Mouse (Mus musculus) hindbrain, embryonic 11.5 days (tissue): Measurements from ENCODE around the gene Mapt. TPM values are rescaled to one million over a fixed set of nuclear protein-coding genes. Genes with fewer than 3 reads are reported as not detected.
A peak's percentile ranks its signal among the peaks of the same experiment; 100 is the strongest.
"Not testable (repeated sequence)": the region's sequence is repeated elsewhere in the genome, so short reads cannot be mapped to it uniquely, and the experiment has no call there.

Experiments
- ATAC-seq: fragments of 200-750 bp; cut with Nextera tagmentation; 2 replicates; pipeline ENCODE4 v1.8.0; 2017; ENCODE audit warnings: mild to moderate bottlenecking, moderate TSS enrichment, moderate library complexity; ENCODE audit not compliant: low FRiP score
- DNase-seq: peaks from one replicate; pipeline ENCODE4 v3.0.0-alpha.2; 2015; ENCODE audit warnings: low spot score
- H3K27ac ChIP-seq: fragments of 300-500 bp; sonication (generic); 2 replicates; pipeline ENCODE4 v1.5.1; 2014; ENCODE audit warnings: mild to moderate bottlenecking, low read depth, low read length
- H3K27me3 ChIP-seq: fragments of 300-500 bp; sonication (generic); 2 replicates; pipeline ENCODE4 v1.6.1; 2014; ENCODE audit warnings: mild to moderate bottlenecking, low read length, moderate library complexity, mixed read lengths; ENCODE audit not compliant: control insufficient read depth, insufficient read depth
- H3K36me3 ChIP-seq: fragments of 300-500 bp; sonication (generic); 2 replicates; pipeline ENCODE4 v1.6.1; 2014; ENCODE audit warnings: mild to moderate bottlenecking, low read length, moderate library complexity, mixed read lengths; ENCODE audit not compliant: control insufficient read depth, insufficient read depth
- H3K4me1 ChIP-seq: fragments of 300-500 bp; sonication (generic); replicated peaks from 2 replicates; pipeline ENCODE4 v1.6.1; 2014; ENCODE audit warnings: low read length, mixed read lengths; ENCODE audit not compliant: control insufficient read depth, insufficient read depth
- H3K4me2 ChIP-seq: fragments of 300-500 bp; sonication (generic); replicated peaks from 2 replicates; pipeline ENCODE4 v1.6.1; 2014; ENCODE audit warnings: mild to moderate bottlenecking, low read depth, low read length
- H3K4me3 ChIP-seq: fragments of 300-500 bp; sonication (generic); 2 replicates; pipeline ENCODE4 v1.5.1; 2014; ENCODE audit warnings: low read depth, low read length
- H3K9ac ChIP-seq: fragments of 300-500 bp; sonication (generic); 2 replicates; pipeline ENCODE4 v1.6.1; 2014; ENCODE audit warnings: low read depth, low read length
- H3K9me3 ChIP-seq: fragments of 300-500 bp; sonication (generic); 2 replicates; pipeline ENCODE4 v1.6.1; 2016; ENCODE audit warnings: low read length; ENCODE audit not compliant: control insufficient read depth
- WGBS: fragments of 180-500 bp; shearing (Covaris S2); extraction: QIAGEN DNeasy Blood & Tissue Kit; methylation state at CpG from one replicate; pipeline ENCODE4 v1.1.7; 2014; 5-methylcytosine and 5-hydroxymethylcytosine counted together
- polyA plus RNA-seq: library from polyadenylated mRNA; unstranded; fragments of >200 nt; fragmentation: Nextera tagmentation; extraction: Ambion mirVana; gene quantifications from 2 replicates; pipeline ENCODE4 v1.2.1, GENCODE M21; 2014

Mapt gene
- polyA plus RNA-seq, 1 experiment from 2014 or later: 94.9 TPM

DNA sequence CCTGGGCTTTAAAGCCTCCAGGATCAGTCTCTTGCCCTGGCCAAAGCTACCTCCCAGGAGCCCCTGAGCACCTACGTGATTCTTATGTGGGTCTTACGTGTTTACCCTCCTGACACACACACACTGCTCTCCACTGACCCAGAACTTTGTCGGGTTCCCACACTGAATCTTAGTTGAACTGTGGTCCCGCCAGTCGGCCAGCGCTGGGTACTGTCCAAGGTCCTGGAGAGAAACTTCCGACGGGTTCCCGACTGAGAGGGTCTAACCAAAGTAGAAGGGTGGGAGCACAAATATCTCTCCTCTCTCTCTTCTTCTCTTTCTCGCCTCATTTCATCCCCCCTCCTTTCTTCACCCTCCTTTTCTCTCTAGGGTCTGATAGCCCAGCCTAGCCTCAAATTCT is 33.3 kb upstream of the Mapt start:
- 7% methylated on average over 10 of the region's 10 CpGs for WGBS
- DNase-seq: peak; percentile 55
- no peaks in the 10 kb centered on the region for H3K9me3 ChIP-seq
- H3K36me3 ChIP-seq: no peaks in the 10 kb centered on the region
- no peak overlapping the region for H3K4me3 ChIP-seq
- no peaks in the 10 kb centered on the region for H3K4me1 ChIP-seq
- no peak for ATAC-seq
- H3K27ac ChIP-seq: no peak overlapping the region
- no peak overlapping the region for H3K4me2 ChIP-seq
- no peaks in the 10 kb centered on the region for H3K27me3 ChIP-seq
- no peak overlapping the region for H3K9ac ChIP-seq

DNA sequence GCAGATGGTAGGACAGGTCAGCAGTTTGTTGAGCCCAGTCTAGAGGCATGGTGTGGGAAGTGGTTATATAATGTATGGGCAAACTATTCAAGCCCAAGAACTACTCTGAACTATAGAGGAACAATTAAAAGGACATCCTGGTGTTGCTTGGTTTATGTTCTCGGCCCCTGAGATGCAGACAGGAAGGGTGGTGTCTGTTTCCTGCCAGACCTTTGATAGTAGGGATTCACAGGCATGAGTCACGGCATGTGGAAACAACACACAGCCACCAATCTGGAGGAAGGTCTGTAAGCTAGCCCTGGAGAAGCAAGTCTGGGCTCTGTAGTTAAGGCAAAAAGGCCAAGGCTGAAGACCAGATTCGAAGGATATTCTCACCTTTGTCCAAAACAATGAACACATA is 27.9 kb upstream of the Mapt start:
- H3K36me3 ChIP-seq: no peaks in the 10 kb centered on the region
- H3K4me2 ChIP-seq: no peak overlapping the region
- no peaks in the 10 kb centered on the region for H3K9me3 ChIP-seq
- H3K4me1 ChIP-seq: no peaks in the 10 kb centered on the region
- no peak for ATAC-seq
- no peak for DNase-seq
- 87% methylated on average over 3 of the region's 3 CpGs for WGBS
- no peaks in the 10 kb centered on the region for H3K27me3 ChIP-seq
- no peak overlapping the region for H3K9ac ChIP-seq
- H3K27ac ChIP-seq: no peak overlapping the region
- no peak overlapping the region for H3K4me3 ChIP-seq

DNA sequence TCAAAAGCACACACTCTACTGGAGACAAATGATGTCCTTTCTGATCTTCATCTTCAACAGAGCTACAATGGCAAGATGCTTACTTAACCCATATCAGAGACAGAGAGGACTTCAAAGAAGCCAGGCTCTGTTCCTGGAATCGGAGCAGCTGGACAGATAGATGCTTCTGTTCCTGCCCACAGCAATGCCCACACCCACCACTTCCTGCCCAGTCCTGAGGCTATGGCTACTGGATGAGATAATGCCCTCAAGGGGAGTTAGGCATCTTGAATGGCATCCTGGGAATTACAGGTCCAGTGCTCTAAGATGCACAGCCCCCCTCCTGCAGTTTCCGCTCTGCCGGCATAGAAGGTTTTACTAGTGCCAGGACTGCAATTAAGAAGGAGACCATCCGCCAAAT is 24.6 kb upstream of the Mapt start:
- WGBS: 88% methylated on average over 4 of the region's 4 CpGs
- H3K4me3 ChIP-seq: no peak overlapping the region
- H3K9me3 ChIP-seq: no peaks in the 10 kb centered on the region
- H3K36me3 ChIP-seq: no peaks in the 10 kb centered on the region
- H3K27ac ChIP-seq: no peak overlapping the region
- no peak for DNase-seq
- H3K4me2 ChIP-seq: no peak overlapping the region
- H3K9ac ChIP-seq: no peak overlapping the region
- ATAC-seq: no peak
- no peaks in the 10 kb centered on the region for H3K27me3 ChIP-seq
- no peaks in the 10 kb centered on the region for H3K4me1 ChIP-seq

DNA sequence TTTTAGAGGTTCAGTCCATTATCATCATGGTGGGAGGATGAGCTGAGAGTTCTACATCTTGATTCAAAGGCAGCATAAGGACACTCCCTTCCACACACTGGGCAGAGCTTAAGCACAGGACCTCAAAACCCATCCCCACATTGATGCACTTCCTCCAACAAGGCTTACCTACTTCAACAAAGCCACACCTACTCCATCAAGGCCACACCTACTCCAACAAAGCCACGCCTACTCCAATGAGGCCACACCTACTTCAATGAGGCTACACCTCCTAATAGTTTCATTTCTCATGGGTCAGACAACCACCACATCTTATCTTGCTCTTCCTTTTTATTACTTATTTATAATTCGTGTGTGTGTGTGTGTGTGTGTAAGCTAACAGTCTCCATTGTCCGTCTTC is 22.1 kb upstream of the Mapt start:
- Histone ChIP-seq H3K9ac (no peak overlapping the region), H3K27me3 (no peaks in the 10 kb centered on the region), H3K4me2 (no peak overlapping the region), H3K27ac (no peak overlapping the region), H3K4me3 (no peak overlapping the region), H3K4me1 (no peaks in the 10 kb centered on the region), H3K9me3 (no peaks in the 10 kb centered on the region), H3K36me3 (no peaks in the 10 kb centered on the region)
- WGBS: 74% methylated on average over 3 of the region's 3 CpGs
- no peak for ATAC-seq
- DNase-seq: no peak

DNA sequence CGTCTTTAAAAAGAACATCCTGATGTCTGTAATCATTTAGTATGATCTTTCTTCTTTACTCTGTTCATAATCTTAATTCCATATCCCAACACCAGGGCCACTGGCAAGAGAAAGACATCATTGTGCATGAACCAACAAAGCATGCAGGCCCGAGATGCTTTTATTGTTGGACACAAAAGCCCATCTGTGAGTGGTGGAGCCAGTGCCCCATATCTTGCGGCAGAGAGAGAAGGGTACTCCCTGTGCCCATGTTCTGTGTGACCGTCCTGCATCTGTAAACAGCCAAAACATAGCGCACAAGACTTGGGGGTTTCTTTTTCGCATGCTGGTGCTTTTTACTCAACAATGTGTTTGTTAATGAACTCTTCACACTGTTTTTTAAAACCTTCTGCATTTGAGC is 19.9 kb upstream of the Mapt start:
- H3K4me3 ChIP-seq: no peak overlapping the region
- H3K27me3 ChIP-seq: no peaks in the 10 kb centered on the region
- H3K9me3 ChIP-seq: no peaks in the 10 kb centered on the region
- 83% methylated on average over 6 of the region's 6 CpGs for WGBS
- H3K36me3 ChIP-seq: no peaks in the 10 kb centered on the region
- H3K4me2 ChIP-seq: no peak overlapping the region
- no peak overlapping the region for H3K9ac ChIP-seq
- no peak for ATAC-seq
- no peak overlapping the region for H3K27ac ChIP-seq
- no peaks in the 10 kb centered on the region for H3K4me1 ChIP-seq
- no peak for DNase-seq

DNA sequence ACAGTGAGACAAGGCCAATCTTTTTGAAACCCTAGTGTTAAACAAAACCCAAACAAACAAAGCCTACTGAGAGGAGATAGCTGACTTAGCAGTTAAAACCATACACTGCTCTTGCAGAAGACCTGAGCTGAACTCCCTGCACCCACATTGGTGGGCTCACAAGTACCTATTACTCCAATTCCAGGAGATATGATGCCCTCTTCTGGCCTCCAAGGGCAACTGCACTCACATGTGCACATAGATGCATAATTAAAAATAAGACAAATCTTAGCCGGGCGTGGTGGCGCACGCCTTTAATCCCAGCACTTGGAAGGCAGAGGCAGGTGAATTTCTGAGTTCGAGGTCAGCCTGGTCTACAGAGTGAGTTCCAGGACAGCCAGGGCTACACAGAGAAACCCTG is 17.1 kb upstream of the Mapt start:
- not testable (repeated sequence) for H3K9ac ChIP-seq, H3K4me3 ChIP-seq, H3K4me2 ChIP-seq, H3K4me1 ChIP-seq, H3K36me3 ChIP-seq, H3K27me3 ChIP-seq, H3K9me3 ChIP-seq, H3K27ac ChIP-seq, ATAC-seq, DNase-seq
- 95% methylated on average over 5 of the region's 5 CpGs for WGBS

DNA sequence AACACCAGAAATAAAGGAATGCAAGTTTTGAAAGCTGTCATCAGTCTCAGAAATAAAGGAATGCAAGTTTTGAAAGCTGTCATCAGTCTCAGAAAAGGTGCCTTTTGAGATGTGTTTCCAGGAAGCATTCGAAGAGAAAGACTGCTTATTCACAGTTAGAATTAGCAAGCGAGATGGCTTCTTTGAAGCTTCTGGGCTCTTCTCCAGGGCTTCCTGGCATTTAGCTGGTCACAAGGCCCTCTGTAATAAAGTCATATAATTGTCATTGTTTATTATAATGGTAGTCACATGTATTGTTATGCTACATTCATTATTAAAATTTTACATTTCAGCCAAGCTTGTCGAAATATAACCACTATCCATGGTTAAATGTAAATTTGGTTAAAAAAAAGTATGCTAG is 13.1 kb upstream of the Mapt start:
- Histone ChIP-seq H3K4me3 (no peak overlapping the region), H3K9me3 (no peaks in the 10 kb centered on the region), H3K27me3 (no peaks in the 10 kb centered on the region), H3K4me2 (no peak overlapping the region), H3K4me1 (no peaks in the 10 kb centered on the region), H3K27ac (no peak overlapping the region), H3K36me3 (no peaks in the 10 kb centered on the region), H3K9ac (no peak overlapping the region)
- no peak for ATAC-seq
- 87% methylated on average over 3 of the region's 3 CpGs for WGBS
- no peak for DNase-seq

DNA sequence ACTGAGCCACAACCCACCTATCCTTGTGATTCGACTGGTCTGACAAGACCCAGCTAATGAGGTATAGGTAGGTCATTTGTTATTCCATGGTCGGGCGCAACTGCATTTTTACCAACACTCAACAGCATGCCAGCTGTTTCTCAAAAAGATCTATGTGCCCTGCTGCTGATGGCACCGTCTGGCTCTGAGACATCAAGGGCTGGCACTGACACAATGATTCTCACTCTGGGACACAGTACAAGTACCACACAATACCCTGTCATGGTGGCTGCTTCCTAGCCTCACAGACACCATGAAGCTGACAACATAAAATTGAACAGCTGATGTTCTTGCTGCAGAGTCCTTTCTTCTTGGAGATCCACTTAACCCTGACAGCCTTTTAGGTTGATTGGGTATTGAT is 10.9 kb upstream of the Mapt start:
- WGBS: 88% methylated on average over 4 of the region's 4 CpGs

DNA sequence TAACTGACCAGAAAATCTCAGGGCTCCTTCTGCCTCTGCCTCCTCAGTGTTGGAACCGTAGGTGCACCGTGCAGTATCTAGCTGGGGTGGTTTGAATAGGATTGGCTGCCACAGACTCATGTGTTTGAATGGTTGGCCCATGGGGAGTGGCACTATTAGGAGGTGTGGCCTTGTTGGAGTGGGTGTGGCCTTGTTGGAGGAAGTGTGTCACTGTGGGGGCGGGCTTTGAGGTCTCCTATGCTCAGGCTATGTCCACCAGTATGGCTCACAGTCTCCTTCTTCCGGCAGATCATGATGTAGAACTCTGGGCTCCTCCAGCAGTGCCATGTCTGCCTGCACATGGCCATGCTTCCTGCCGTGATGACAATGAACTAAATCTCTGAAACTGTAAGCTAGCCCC is 9.4 kb upstream of the Mapt start:
- no peaks in the 10 kb centered on the region for H3K27me3 ChIP-seq
- H3K4me1 ChIP-seq: no peaks in the 10 kb centered on the region
- H3K4me3 ChIP-seq: no peak overlapping the region
- DNase-seq: no peak
- WGBS: 81% methylated on average over 5 of the region's 5 CpGs
- no peaks in the 10 kb centered on the region for H3K9me3 ChIP-seq
- no peak for ATAC-seq
- H3K4me2 ChIP-seq: no peak overlapping the region
- no peaks in the 10 kb centered on the region for H3K36me3 ChIP-seq
- no peak overlapping the region for H3K9ac ChIP-seq
- no peak overlapping the region for H3K27ac ChIP-seq

More for the DNA sequence above, 10.9 kb upstream of the Mapt start:
- H3K9ac ChIP-seq: no peak overlapping the region
- no peak for DNase-seq
- no peak overlapping the region for H3K4me3 ChIP-seq
- H3K27me3 ChIP-seq: no peaks in the 10 kb centered on the region
- no peak overlapping the region for H3K4me2 ChIP-seq
- ATAC-seq: no peak
- no peaks in the 10 kb centered on the region for H3K9me3 ChIP-seq
- no peaks in the 10 kb centered on the region for H3K36me3 ChIP-seq
- no peaks in the 10 kb centered on the region for H3K4me1 ChIP-seq
- H3K27ac ChIP-seq: no peak overlapping the region
